Mouse (Mus musculus) forebrain, embryonic 10.5 days (tissue): ENCODE measurements around the gene Washc3. TPM values are rescaled to one million over a fixed set of nuclear protein-coding genes. Genes with fewer than 3 reads are reported as not detected.

ENCODE experiments used
- DNase-seq: peaks from one replicate; pipeline ENCODE4 v3.0.0-alpha.2; 2017; ENCODE audit warnings: low spot score; ENCODE audit errors: extremely low spot score
- H3K27ac ChIP-seq: fragments of 300-500 bp; sonication (generic); 2 replicates; pipeline ENCODE4 v1.5.1; 2016; ENCODE audit warnings: mild to moderate bottlenecking
- H3K27me3 ChIP-seq: fragments of 300-500 bp; sonication (generic); 2 replicates; pipeline ENCODE4 v1.6.1; 2016; ENCODE audit warnings: mild to moderate bottlenecking; ENCODE audit not compliant: poor library complexity, severe bottlenecking
- H3K36me3 ChIP-seq: fragments of 300-500 bp; sonication (generic); replicated peaks from 2 replicates; pipeline ENCODE4 v1.6.1; 2016; ENCODE audit warnings: mild to moderate bottlenecking, moderate library complexity
- H3K4me1 ChIP-seq: fragments of 300-500 bp; sonication (generic); 2 replicates; pipeline ENCODE4 v1.6.1; 2016
- H3K4me3 ChIP-seq: fragments of 300-500 bp; sonication (generic); 2 replicates; pipeline ENCODE4 v1.5.1; 2016; ENCODE audit warnings: mild to moderate bottlenecking, moderate library complexity
- H3K9me3 ChIP-seq: fragments of 300-500 bp; sonication (generic); 2 replicates; pipeline ENCODE4 v1.6.1; 2016; ENCODE audit warnings: mild to moderate bottlenecking, moderate library complexity
- WGBS: fragments of 180-500 bp; shearing (Covaris S2); methylation state at CpG from one replicate; pipeline ENCODE4 v1.1.7; 2016; 5-methylcytosine and 5-hydroxymethylcytosine counted together
- polyA plus RNA-seq: library from polyadenylated mRNA; unstranded; fragments of >200 nt; fragmentation: Nextera tagmentation; extraction: Ambion mirVana; gene quantifications from 2 replicates; pipeline ENCODE4 v1.2.1, GENCODE M21; 2016

Washc3 gene
- polyA plus RNA-seq, 1 experiment from 2014 or later: 46.7 TPM

DNA sequence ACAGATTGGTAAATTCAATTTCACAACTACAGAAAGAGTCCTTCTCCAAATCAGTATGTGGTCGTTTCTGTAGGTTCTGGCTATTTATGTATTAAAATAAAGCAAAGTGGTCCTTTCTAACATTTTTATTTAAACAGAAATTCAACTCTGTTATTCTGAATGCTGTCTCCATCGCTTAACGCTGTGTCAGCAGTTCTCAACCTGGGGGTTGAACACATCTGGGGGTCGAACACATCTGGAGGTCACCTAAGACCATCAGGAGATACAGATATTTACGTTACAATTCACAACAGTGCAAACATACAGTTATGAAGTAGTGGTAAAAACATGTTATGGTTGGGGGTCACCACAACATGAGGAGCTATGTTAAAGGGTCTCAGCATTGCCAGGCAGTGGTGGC lies 73.2 kb downstream of the Washc3 start:
- no peaks in the 10 kb centered on the region for H3K4me1 ChIP-seq
- 89% methylated on average over 5 of the region's 5 CpGs for WGBS
- no peak overlapping the region for H3K27ac ChIP-seq

DNA sequence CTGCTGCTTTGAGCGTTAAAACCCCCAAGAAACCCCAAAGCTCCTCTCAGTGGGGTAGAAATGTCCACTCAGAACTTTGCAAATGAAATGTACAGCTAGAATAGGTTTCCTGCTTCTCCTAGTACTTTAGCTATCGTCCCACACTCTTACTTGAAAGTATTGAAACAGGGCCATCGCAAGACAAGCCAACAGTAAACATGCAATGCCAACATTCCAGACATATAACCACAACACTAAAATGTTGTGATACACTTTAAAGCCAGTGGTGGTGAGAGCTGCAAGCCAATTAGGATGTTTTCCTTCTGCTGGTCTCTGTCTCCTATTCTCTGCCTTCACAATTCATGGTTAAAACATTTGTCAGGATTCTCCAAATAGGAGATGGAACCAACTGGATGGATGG lies 80.8 kb downstream of the Washc3 start:
- H3K4me1 ChIP-seq: no peaks in the 10 kb centered on the region
- H3K9me3 ChIP-seq: no peaks in the 10 kb centered on the region
- H3K27ac ChIP-seq: no peak overlapping the region
- no peaks in the 10 kb centered on the region for H3K27me3 ChIP-seq
- DNase-seq: no peak
- H3K36me3 ChIP-seq: no peaks in the 10 kb centered on the region
- WGBS: 94% methylated on average over 3 of the region's 3 CpGs
- no peak overlapping the region for H3K4me3 ChIP-seq

More for the DNA sequence above, 73.2 kb downstream of the Washc3 start:
- H3K27me3 ChIP-seq: no peaks in the 10 kb centered on the region
- no peaks in the 10 kb centered on the region for H3K36me3 ChIP-seq
- no peak for DNase-seq
- no peak overlapping the region for H3K4me3 ChIP-seq
- no peaks in the 10 kb centered on the region for H3K9me3 ChIP-seq

DNA sequence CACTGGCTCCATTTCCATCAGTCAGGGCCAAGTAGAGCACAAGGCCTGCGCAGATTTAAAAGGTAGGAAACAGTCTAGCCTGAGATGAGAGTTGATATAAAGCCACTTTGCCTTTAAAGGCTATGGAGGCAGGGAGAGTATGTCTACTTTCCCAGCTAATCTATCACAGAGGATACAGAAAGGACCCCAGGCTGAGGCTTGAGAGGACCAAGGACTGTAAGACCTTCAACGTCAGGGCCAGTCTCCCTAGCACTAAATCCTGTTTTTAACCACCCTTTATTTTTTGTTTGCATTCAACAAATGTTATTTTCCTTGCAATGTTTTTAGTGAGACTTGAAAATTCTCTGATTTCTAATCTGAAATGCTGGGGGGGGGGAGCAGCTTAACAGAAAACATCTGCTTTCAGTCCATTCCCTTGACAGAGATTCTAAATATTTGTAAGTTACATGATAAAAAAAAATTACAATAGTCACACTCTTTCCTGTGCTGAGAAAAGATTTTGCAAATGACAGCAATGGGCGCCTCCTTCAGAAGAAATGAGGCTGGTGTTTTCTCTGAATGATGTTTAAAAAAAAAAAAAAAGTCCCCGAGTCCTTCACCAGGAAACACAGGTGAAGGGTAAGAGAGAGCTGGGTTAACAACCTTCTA lies 83.6 kb downstream of the Washc3 start:
- no peak overlapping the region for H3K4me3 ChIP-seq
- H3K27ac ChIP-seq: no peak overlapping the region
- no peaks in the 10 kb centered on the region for H3K36me3 ChIP-seq
- H3K27me3 ChIP-seq: no peaks in the 10 kb centered on the region
- no peaks in the 10 kb centered on the region for H3K4me1 ChIP-seq
- no peaks in the 10 kb centered on the region for H3K9me3 ChIP-seq
- DNase-seq: no peak
- WGBS: 88% methylated on average over 4 of the region's 4 CpGs

DNA sequence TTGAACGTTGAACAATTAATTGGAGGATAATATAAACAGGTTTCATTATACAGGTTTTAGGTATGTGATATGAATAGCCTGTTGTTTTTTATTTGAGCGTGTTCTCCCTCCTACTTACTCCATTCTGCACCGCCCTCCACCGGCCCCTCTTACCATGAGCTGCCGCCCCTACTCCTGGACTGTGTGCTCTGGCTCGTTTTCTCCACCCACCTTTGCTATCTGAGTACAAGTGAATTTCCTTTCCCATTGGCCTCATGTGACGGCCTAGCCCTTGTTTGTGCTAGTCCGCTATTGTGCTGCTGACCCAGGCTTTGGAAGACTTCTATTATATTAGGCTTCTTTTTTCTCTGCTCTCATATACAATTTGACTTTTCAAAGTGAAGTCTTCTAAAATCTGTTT lies 86.4 kb downstream of the Washc3 start:
- Histone ChIP-seq H3K4me3 (no peak overlapping the region), H3K27ac (no peak overlapping the region), H3K36me3 (no peaks in the 10 kb centered on the region), H3K4me1 (no peaks in the 10 kb centered on the region), H3K9me3 (no peaks in the 10 kb centered on the region), H3K27me3 (no peaks in the 10 kb centered on the region)
- DNase-seq: no peak
- 79% methylated on average over 8 of the region's 8 CpGs for WGBS

DNA sequence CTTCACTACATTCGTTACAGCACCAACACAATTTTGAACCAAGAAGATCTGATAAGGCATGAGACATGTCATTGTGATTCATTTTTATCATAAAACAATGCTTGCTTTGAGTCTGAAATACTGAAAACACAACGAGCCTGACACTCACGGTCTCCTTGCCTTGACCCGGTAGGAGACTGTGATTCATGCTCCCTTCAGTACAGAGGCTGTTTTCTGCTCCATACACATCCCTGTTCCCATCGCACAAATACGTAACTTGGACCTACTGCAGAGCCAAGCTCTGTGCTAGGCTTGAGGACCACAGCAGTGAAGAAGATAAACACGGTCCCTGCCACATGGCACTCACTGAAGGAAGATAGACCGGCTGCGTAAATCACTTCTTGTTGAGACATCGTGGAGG lies 87.2 kb downstream of the Washc3 start:
- Histone ChIP-seq H3K9me3 (no peaks in the 10 kb centered on the region), H3K4me3 (no peak overlapping the region), H3K36me3 (no peaks in the 10 kb centered on the region), H3K27ac (no peak overlapping the region), H3K4me1 (no peaks in the 10 kb centered on the region), H3K27me3 (no peaks in the 10 kb centered on the region)
- 93% methylated on average over 10 of the region's 10 CpGs for WGBS
- DNase-seq: no peak

DNA sequence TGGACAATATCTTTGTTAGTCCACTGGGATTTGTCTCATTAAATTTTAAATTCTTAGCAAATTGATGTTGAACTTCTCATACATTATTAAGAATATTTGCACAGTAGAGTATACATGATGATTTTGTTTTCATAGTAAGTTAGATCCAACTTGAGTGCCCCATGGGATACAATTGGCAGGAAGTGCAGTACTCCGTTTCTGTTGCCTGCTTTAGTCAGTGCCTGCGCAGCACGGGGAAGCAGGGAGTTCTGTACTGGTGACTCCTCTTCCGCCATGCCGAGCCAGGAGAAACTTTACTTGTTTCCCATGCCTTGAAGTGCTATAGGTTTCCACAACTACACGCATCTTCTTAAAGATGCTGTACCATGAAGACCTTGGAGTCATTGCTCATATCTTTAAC lies 94.2 kb downstream of the Washc3 start:
- Histone ChIP-seq H3K36me3 (no peaks in the 10 kb centered on the region), H3K27ac (no peak overlapping the region), H3K9me3 (0 out of 2 replicates have a peak, but pooled peaks cover 3% of the 10 kb centered on the region), H3K4me1 (no peaks in the 10 kb centered on the region), H3K4me3 (no peak overlapping the region), H3K27me3 (no peaks in the 10 kb centered on the region)
- WGBS: 92% methylated on average over 6 of the region's 6 CpGs
- no peak for DNase-seq

Other genes with a start within 250 kb of the Washc3 start
- gene Pmch, start 110.0 kb upstream of the Washc3 start, polyA plus RNA-seq: 0.38 and 0.83 TPM in 2 replicates
- gene Parpbp, start 54.2 kb upstream of the Washc3 start, polyA plus RNA-seq: 15.3 and 17.3 TPM in 2 replicates
- gene Nup37, start 54.1 kb upstream of the Washc3 start, polyA plus RNA-seq: 116 and 118 TPM in 2 replicates
- 0.36 and 0.38 TPM in 2 replicates for gene Dram1, start 178.0 kb downstream of the Washc3 start, polyA plus RNA-seq
- gene Gnptab, start 178.0 kb downstream of the Washc3 start, polyA plus RNA-seq: 8.3 and 9.0 TPM in 2 replicates